Comparison of ENCODE assay signal across 19 mouse cellular contexts in genomic region chr12:15890591-15890990, GRCm38 (mm10).
DNase-seq lines count a peak whose midpoint lies in the region; ATAC-seq and TF ChIP-seq lines count a peak whose summit lies in the region.
"Had no signal": no experiment of that assay in that cellular context is flagged by ENCODE, and none has a peak within 500 bp of the region (broad histone marks: within the 10 kb centered on the region; RNA-seq: fewer than 3 reads in every experiment).

No protein-coding gene starts in this region.

- H3K27me3 ChIP-seq in embryonic facial prominence, embryonic 14.5 days (replicated peaks; ENCODE audit: control insufficient read depth, insufficient read depth, low read length): no peaks in the 10 kb centered on the region
- H3K27me3 ChIP-seq in embryonic facial prominence, embryonic 10.5 days (replicated peaks; ENCODE audit: low read depth, poor library complexity, severe bottlenecking): no peaks in the 10 kb centered on the region
- H3K27me3 ChIP-seq in limb, embryonic 14.5 days (ENCODE audit: control insufficient read depth, insufficient read depth, low read length): no peaks in the 10 kb centered on the region
- H3K27me3 ChIP-seq in limb, embryonic 10.5 days (ENCODE audit: low read depth, poor library complexity, severe bottlenecking): no peaks in the 10 kb centered on the region
- H3K27me3 ChIP-seq: CH12.LX; forebrain, embryonic 15.5 days; hindbrain, embryonic 13.5 days had no signal

- DNase-seq in embryonic facial prominence, embryonic 14.5 days (ENCODE audit: low spot score): peak; percentile 42
- DNase-seq in embryonic facial prominence, embryonic 10.5 days (ENCODE audit: low spot score): no peak
- peak; percentile 15 for DNase-seq in limb, embryonic 14.5 days (ENCODE audit: low spot score)
- no peak for DNase-seq in limb, embryonic 10.5 days (ENCODE audit: low spot score)
- DNase-seq in Muller cell, postnatal 12 days (ENCODE audit: inconsistent ontology term): peak; percentile 78
- peak; percentile 6 for DNase-seq in mesoderm, embryonic 11.5 days (ENCODE audit: low read depth, low spot score)
- DNase-seq in right cerebral cortex, postnatal 14 days: no peak
- DNase-seq: adrenal gland, adult 2 months; adrenal gland, postnatal 25 days; cerebellum, adult 2 months; cerebellum, postnatal 10 days; gastrocnemius, adult 2 months; gastrocnemius, postnatal 36 days; heart, adult 11 months; heart, postnatal 10 days had no signal

- H3K27ac ChIP-seq in embryonic facial prominence, embryonic 14.5 days (replicated peaks; ENCODE audit: low read depth, low read length): no peak overlapping the region
- no peak overlapping the region for H3K27ac ChIP-seq in embryonic facial prominence, embryonic 10.5 days (replicated peaks)
- no peak overlapping the region for H3K27ac ChIP-seq in limb, embryonic 14.5 days (replicated peaks; ENCODE audit: low read depth, low read length)
- H3K27ac ChIP-seq in limb, embryonic 10.5 days: no peak overlapping the region; the same call in 1 of the 2 replicates
- H3K27ac ChIP-seq: forebrain, embryonic 15.5 days; gastrocnemius, adult 2 months; hindbrain, embryonic 13.5 days; hindbrain, postnatal 0 days had no signal

- WGBS in embryonic facial prominence, embryonic 14.5 days: 22% methylated on average over 1 of the region's 1 CpGs
- WGBS in embryonic facial prominence, embryonic 10.5 days: 33% methylated on average over 1 of the region's 1 CpGs
- 27% methylated on average over 1 of the region's 1 CpGs for WGBS in limb, embryonic 14.5 days
- WGBS in limb, embryonic 10.5 days: 76% methylated on average over 1 of the region's 1 CpGs

- H3K9me3 ChIP-seq in embryonic facial prominence, embryonic 14.5 days (ENCODE audit: control insufficient read depth, low read length): no peaks in the 10 kb centered on the region
- H3K9me3 ChIP-seq in embryonic facial prominence, embryonic 10.5 days: no peaks in the 10 kb centered on the region
- no peaks in the 10 kb centered on the region for H3K9me3 ChIP-seq in limb, embryonic 14.5 days (ENCODE audit: control insufficient read depth, low read length)
- H3K9me3 ChIP-seq in limb, embryonic 10.5 days (replicated peaks): no peaks in the 10 kb centered on the region
- H3K9me3 ChIP-seq: forebrain, embryonic 15.5 days; hindbrain, embryonic 13.5 days had no signal

- H3K36me3 ChIP-seq in embryonic facial prominence, embryonic 14.5 days (ENCODE audit: control insufficient read depth, insufficient read depth, low read length): no peaks in the 10 kb centered on the region
- no peaks in the 10 kb centered on the region for H3K36me3 ChIP-seq in embryonic facial prominence, embryonic 10.5 days (replicated peaks)
- H3K36me3 ChIP-seq in limb, embryonic 14.5 days (ENCODE audit: control insufficient read depth, insufficient read depth, low read length): no peaks in the 10 kb centered on the region
- H3K36me3 ChIP-seq in limb, embryonic 10.5 days: no peaks in the 10 kb centered on the region
- H3K36me3 ChIP-seq: forebrain, embryonic 15.5 days; hindbrain, embryonic 13.5 days had no signal

- H3K4me3 ChIP-seq in embryonic facial prominence, embryonic 14.5 days (ENCODE audit: low read depth, low read length): no peak overlapping the region
- H3K4me3 ChIP-seq in embryonic facial prominence, embryonic 10.5 days: no peak overlapping the region
- H3K4me3 ChIP-seq in limb, embryonic 14.5 days (replicated peaks; ENCODE audit: low read length): no peak overlapping the region
- H3K4me3 ChIP-seq in limb, embryonic 10.5 days: no peak overlapping the region
- H3K4me3 ChIP-seq: forebrain, embryonic 15.5 days; gastrocnemius, adult 2 months; hindbrain, embryonic 13.5 days had no signal

- no peak for TF ChIP-seq POLR2A in limb, embryonic 14.5 days (IDR thresholded peaks at IDR 0.05; ENCODE audit: borderline replicate concordance, extremely low read depth, insufficient read depth, insufficient read length)

- no peak overlapping the region for H3K9ac ChIP-seq in embryonic facial prominence, embryonic 14.5 days (ENCODE audit: low read depth, low read length)
- H3K9ac ChIP-seq in limb, embryonic 14.5 days (ENCODE audit: low read depth, low read length, severe bottlenecking): no peak overlapping the region
- H3K9ac ChIP-seq: forebrain, embryonic 15.5 days; hindbrain, embryonic 13.5 days had no signal

- no peak for ATAC-seq in embryonic facial prominence, embryonic 14.5 days (ENCODE audit: low read depth)
- ATAC-seq in limb, embryonic 14.5 days (ENCODE audit: low FRiP score, low read depth): no peak
- ATAC-seq: forebrain, embryonic 15.5 days; hindbrain, postnatal 0 days had no signal

- no peaks in the 10 kb centered on the region for H3K4me1 ChIP-seq in embryonic facial prominence, embryonic 14.5 days (ENCODE audit: control insufficient read depth, insufficient read depth, low read length)
- peaks cover 7% of the 10 kb centered on the region; the same call in 1 of the 2 replicates for H3K4me1 ChIP-seq in embryonic facial prominence, embryonic 10.5 days
- no peaks in the 10 kb centered on the region for H3K4me1 ChIP-seq in limb, embryonic 14.5 days (ENCODE audit: control insufficient read depth, insufficient read depth, low read length)
- peaks cover 6% of the 10 kb centered on the region; the same call in 1 of the 2 replicates for H3K4me1 ChIP-seq in limb, embryonic 10.5 days
- H3K4me1 ChIP-seq: forebrain, embryonic 15.5 days; hindbrain, embryonic 13.5 days had no signal

- H3K4me2 ChIP-seq in embryonic facial prominence, embryonic 14.5 days (ENCODE audit: low read depth, low read length): no peak overlapping the region
- no peak overlapping the region for H3K4me2 ChIP-seq in limb, embryonic 14.5 days (replicated peaks; ENCODE audit: low read depth, low read length, severe bottlenecking)
- H3K4me2 ChIP-seq: forebrain, embryonic 15.5 days; hindbrain, embryonic 13.5 days had no signal

Comparison
In these comparisons a context has a peak if more than half of its experiments do, and no peak if none do; other contexts are left out.
1. DNase-seq: peak in embryonic facial prominence, embryonic 14.5 days (single experiment), limb, embryonic 14.5 days (single experiment), Muller cell, postnatal 12 days (single experiment) and mesoderm, embryonic 11.5 days (single experiment); none in embryonic facial prominence, embryonic 10.5 days (single experiment), limb, embryonic 10.5 days (single experiment) and right cerebral cortex, postnatal 14 days (single experiment).